Mouse (Mus musculus) forelimb bud, embryonic 11.5 days (tissue): ENCODE results near the gene Pik3r6.
A peak's percentile ranks its signal among the peaks of the same experiment; 100 is the strongest.

ENCODE experiments used
- DNase-seq: peaks from one replicate; pipeline ENCODE4 v3.0.0-alpha.2; 2012; ENCODE audit warnings: low read depth, low spot score

The Pik3r6 gene

DNA sequence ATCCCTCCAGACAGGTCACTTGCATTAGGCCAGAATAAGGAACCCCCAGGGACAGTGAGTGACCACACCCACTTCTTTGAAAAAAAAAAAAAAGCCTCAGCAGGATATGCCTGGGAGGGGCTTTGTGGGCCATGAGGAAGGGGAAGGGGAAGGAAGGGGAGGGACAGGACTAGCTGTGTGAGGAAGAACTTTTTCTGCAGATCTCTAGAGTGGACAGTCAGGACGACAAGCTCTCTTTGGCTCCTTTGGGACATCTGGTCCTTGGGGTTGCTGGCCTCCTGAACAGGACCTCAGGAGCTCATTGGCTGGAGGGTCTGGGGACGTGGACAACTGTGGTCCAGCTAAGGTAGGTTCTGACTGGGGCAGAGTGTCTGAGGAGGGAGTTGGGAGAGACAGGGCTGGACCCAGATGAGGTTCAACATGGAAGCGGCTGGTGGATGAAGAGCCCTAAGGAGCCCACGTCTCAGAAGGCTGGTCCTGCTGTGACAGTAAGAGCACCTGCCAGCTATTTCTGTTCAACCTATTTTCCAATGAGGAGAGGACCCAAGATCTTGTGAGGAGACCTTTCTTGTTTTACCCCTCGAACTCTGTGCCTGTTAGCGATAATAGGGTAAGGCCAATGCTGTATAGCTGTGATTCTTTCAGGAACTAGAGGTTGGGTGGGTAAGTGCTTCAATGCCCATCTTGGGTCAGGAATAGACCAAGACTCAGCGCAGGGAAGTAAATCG is at the start of gene Pik3r6:
Gene Pik3r6, plus strand, starts transcription at position 118 of the 728 bp plus-strand sequence.
- DNase-seq = no peak

GRCm38 (mm10) chr11:68453301-68453700 is 49.5 kb upstream of the Pik3r6 start:
- no peak for DNase-seq

GRCm38 (mm10) chr11:68458086-68458485 is 44.7 kb upstream of the Pik3r6 start:
- DNase-seq = no peak

DNA sequence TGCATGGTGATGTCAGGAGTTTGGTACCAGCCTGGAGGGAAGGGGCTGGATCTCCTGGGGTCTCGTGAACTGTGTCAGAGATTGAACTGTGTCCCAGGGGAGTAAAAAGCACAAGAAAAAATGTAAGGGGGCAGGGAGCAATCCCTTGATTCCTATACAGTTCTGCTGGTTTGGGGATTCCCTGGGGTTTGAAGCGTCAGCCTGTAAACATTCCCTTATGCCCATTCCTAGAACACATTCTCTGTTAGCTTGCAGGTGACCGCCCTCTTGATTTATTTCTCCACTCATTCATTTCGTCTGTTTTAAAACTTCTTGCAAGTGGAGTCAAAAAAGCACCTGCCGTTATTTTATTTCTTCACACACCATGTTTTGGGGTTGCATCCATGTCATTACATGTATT is 43.8 kb upstream of the Pik3r6 start:
- no peak for DNase-seq

GRCm38 (mm10) chr11:68459486-68459885 is 43.3 kb upstream of the Pik3r6 start:
- DNase-seq = no peak

DNA sequence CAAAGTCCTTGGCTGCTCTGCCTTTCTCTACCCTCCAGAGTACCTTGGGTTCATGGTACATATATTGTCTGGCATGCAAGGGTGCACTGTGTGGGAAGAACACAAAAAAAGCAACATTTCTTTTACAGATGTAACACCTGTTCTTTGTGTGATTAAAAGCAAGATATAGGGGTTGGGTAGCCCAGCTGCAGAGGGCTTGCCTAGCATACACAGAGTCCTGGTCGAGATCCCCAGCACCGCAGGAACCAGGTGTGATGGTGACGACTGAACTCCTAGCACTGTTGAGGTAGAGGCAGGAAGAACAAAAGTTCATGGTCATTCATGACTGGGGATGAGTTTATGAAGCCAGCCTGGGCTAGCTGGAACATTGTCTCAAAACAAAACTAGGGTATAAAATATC is 40.1 kb upstream of the Pik3r6 start:
- DNase-seq = no peak

DNA sequence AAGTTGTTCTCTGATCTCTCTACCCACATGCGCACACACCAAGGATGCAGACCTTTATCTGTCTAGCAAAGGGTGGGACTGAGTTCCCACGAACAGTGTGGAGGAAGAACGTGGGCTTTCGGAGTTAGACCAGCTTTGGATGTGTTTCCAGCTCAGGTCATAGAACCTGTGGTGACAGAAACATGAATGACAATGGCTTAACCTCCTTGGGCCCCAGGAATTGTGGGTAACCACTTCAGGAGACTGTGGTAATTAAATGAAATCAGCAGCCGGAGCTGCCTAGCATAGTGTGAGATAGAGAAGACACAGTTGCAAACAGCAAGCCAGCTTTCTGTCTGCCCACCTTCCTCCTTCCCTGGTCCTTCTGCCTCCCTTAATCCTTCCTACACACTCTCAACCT is 38.6 kb upstream of the Pik3r6 start:
- no peak for DNase-seq

GRCm38 (mm10) chr11:68465090-68465489 is 37.7 kb upstream of the Pik3r6 start:
- no peak for DNase-seq

- no peak for DNase-seq
These were observed 35.4 kb upstream of the Pik3r6 start for GRCm38 (mm10) chr11:68467441-68467840.

GRCm38 (mm10) chr11:68467962-68468612 is 34.7 kb upstream of the Pik3r6 start:
- DNase-seq = no peak

DNA sequence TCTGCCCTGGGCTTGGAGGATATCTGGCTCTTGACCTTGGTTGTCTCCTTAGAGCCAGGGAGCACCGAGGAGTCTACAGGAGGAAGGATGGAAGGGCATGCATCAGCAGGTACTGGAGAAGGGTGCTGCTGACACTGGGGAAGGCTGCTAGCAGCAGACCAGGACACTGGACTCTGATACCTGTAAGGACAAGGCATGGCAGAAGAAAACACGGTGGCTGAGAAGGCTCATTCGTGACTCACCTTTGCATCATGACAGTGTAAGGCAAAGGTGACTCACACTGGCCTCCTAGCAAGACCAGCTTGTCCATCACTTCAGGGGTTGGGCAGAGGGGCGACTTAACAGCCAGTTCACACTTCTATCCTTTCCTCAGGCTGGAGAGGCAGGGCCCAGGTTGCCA is 33.9 kb upstream of the Pik3r6 start:
- no peak for DNase-seq

- no peak for DNase-seq
These were observed 30.5 kb upstream of the Pik3r6 start for GRCm38 (mm10) chr11:68472162-68472849.

DNA sequence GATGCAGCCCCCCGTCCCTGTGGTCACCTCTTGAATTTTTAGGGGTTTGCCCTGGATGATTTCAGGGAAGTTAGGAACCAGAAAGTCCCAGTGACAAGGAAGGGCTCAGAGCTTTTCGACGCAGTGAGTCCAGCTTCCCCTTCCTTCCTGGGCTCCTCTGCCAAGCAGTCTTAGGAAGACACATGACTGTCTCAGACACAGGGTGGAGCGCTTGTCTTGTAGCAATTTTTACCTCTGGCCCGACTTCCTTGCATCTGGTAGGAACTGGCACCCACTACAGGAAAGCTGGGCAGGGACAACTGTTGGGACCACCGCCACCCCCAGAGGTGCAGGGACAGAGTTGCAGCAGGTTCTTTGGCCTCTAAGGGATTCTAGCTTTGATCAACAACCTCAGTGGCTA is 28.2 kb upstream of the Pik3r6 start:
- DNase-seq = no peak

DNA sequence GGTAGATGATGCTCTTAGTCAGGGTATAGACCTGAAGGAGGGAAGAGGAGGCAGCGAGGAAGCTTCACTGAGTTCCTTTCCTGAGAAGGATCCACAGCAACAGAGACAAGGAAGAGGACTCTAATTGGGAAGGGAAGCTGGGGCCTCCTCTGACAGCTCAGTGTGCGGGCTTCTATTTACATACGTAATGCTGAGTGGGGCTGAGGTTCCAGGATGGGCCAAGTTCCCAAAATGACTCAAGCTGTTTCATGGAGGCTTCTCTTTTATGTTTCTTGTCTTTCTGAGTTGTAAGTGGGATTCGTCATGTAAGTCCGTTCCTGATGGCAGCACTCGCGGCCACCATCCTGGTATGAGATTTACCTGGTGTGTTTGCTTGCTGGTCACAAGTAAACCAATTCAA is 27.1 kb upstream of the Pik3r6 start:
- no peak for DNase-seq

DNA sequence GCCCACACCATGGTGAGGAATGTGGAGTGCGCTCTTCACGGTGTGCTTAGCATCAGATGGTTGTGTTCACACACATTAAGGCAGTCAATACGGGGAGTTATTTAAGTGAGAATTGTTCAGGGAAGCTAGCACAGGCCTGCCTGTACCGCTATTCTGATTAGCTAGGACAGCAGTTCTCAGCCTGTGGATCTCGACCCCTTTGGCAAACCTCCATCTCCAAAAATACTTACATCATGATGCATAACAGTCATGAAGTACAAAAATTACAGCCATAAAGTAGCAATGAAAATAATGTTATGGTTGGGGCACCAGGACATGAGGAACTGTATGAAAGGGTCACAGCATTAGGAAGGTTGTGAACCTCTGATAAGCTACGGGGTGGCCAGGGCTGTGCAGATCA is 25.2 kb upstream of the Pik3r6 start:
- DNase-seq = no peak

GRCm38 (mm10) chr11:68478574-68478981 is 24.2 kb upstream of the Pik3r6 start:
- no peak for DNase-seq

- no peak for DNase-seq
These were observed 22.2 kb upstream of the Pik3r6 start for GRCm38 (mm10) chr11:68480660-68481059.

- no peak for DNase-seq
These were observed 20.8 kb upstream of the Pik3r6 start for GRCm38 (mm10) chr11:68482001-68482400.

DNA sequence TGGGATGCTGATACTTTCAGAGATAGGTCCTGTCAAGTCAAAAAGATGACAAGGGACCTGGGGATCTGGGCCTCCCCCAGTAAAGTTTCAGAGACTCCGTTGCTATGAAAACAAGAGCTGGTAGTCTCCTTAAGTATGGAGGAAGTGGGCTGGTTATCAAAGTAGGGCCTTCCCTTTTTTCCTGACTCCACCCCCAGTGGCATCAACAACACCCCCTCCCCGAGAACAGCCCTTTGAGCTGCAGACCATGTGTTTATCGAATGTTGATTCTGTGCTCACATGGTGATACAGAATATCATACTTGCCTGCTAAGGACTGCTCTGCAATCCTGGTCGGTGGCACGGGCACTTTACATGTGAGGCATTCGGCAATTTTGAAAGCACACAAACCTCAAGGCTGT is 19.6 kb upstream of the Pik3r6 start:
- DNase-seq = no peak

- DNase-seq = no peak
These were observed 18.4 kb upstream of the Pik3r6 start for GRCm38 (mm10) chr11:68484431-68484830.

- DNase-seq = peak; percentile 62
These were observed 17.4 kb upstream of the Pik3r6 start for GRCm38 (mm10) chr11:68485206-68485942.

DNA sequence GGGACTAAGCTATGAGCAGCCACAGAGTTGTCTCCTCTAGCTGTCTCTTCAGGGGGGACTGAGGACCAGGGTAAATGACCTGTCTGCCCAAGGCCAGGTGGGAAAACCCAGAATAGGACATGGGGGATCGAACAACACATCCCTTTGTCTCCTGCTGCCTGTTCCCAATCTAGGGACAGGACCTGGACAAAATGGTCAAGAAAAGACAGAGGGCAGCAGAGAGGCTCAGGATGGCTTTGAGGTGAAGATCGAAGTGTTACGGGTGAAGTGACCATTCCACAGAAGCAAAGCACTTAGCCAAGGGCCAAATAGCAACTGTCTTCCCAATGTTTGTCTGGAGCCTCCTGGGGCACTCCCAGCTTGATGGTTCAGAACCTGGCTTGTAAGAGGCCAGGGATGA is 16.7 kb upstream of the Pik3r6 start:
- DNase-seq = no peak
